Mouse (Mus musculus) liver, adult 2 months (tissue): ENCODE results near the gene Cep72. TPM values are rescaled to one million over a fixed set of nuclear protein-coding genes. Genes with fewer than 3 reads are reported as not detected.

Source experiments
- DNase-seq: peaks from one replicate; pipeline ENCODE4 v3.0.0-alpha.2; 2011; ENCODE audit warnings: low read depth, low spot score; ENCODE audit errors: extremely low read depth
- H3K27ac ChIP-seq: fragments of 200-500 bp; replicated peaks from 2 replicates; pipeline ENCODE4 v1.5.1; 2012; ENCODE audit warnings: low read depth, mild to moderate bottlenecking, control low read depth, inconsistent platforms, low read length; ENCODE audit not compliant: insufficient read depth
- H3K27me3 ChIP-seq: fragments of 200-500 bp; 2 replicates; pipeline ENCODE4 v1.6.1; 2012; ENCODE audit warnings: mild to moderate bottlenecking, moderate library complexity, low read length, inconsistent platforms; ENCODE audit not compliant: control insufficient read depth, insufficient read depth
- H3K36me3 ChIP-seq: fragments of 200-500 bp; 2 replicates; pipeline ENCODE4 v1.6.1; 2012; ENCODE audit warnings: low read length, inconsistent platforms; ENCODE audit not compliant: control insufficient read depth, insufficient read depth
- H3K4me1 ChIP-seq: fragments of 200-500 bp; 2 replicates; pipeline ENCODE4 v1.6.1; 2011; ENCODE audit warnings: low read length; ENCODE audit not compliant: control insufficient read depth, insufficient read depth
- H3K4me3 ChIP-seq: fragments of 200-500 bp; 2 replicates; pipeline ENCODE4 v1.5.1; 2011; ENCODE audit warnings: low read depth, mild to moderate bottlenecking, control low read depth, low read length, moderate library complexity; ENCODE audit not compliant: insufficient read depth
- H3K79me2 ChIP-seq: fragments of 200-500 bp; 2 replicates; pipeline ENCODE4 v1.6.1; 2012; ENCODE audit warnings: inconsistent platforms, mild to moderate bottlenecking, low read length, moderate library complexity; ENCODE audit not compliant: control insufficient read depth, insufficient read depth
- H3K9ac ChIP-seq: fragments of 200-500 bp; 2 replicates; pipeline ENCODE4 v1.6.1; 2012; ENCODE audit warnings: low read depth, mild to moderate bottlenecking, control low read depth, inconsistent platforms, low read length
- CTCF ChIP-seq: fragments of 200-500 bp; IDR thresholded peaks from 2 replicates; pipeline ENCODE4 v1.5.1; 2011; ENCODE audit warnings: low read depth, low read length, control low read depth
- POLR2A ChIP-seq: fragments of 200-500 bp; IDR thresholded peaks from 2 replicates; pipeline ENCODE4 v1.6.1; 2011; ENCODE audit warnings: low read length, control low read depth; ENCODE audit not compliant: insufficient read depth; ENCODE audit errors: extremely low read depth
- WGBS: fragments of 180-500 bp; shearing (Covaris S2); methylation state at CpG from one replicate; pipeline ENCODE4 v1.1.7; 2018; 5-methylcytosine and 5-hydroxymethylcytosine counted together
- polyA plus RNA-seq: library from polyadenylated mRNA; depleted of rRNA; stranded (reverse); fragments of >200 nt; gene quantifications from 2 replicates; pipeline ENCODE4 v1.2.3, GENCODE M21; 2012; rRNA removed
- total RNA-seq: library from RNA; depleted of rRNA; stranded (reverse); fragments of >200 nt; gene quantifications from 2 replicates; pipeline ENCODE4 v1.2.3, GENCODE M21; 2014; rRNA removed

Gene Cep72
- total and polyA plus RNA-seq, 2 experiments: 0.37 to 0.46 TPM

DNA sequence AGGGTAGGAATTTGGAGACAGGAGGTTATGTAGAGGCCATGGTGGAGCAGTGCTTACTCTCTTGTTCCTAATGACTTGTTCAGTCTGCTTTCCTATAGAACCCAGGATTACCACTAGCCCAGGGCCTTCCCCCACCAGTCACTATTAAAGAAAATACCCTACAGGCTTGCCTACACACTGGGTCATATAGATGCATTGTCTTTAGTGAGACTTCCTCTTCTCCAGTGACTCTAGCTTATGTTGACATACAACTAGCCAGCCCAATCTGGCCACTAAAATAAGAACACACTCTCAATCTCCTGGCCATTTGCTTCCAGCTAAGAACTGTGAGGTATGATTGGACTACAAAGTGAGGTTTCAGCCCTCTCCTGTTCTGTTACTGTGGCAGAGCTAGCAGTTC is 61.6 kb downstream of the Cep72 start:
- Histone ChIP-seq H3K79me2 (no peaks in the 10 kb centered on the region), H3K36me3 (no peaks in the 10 kb centered on the region)

DNA sequence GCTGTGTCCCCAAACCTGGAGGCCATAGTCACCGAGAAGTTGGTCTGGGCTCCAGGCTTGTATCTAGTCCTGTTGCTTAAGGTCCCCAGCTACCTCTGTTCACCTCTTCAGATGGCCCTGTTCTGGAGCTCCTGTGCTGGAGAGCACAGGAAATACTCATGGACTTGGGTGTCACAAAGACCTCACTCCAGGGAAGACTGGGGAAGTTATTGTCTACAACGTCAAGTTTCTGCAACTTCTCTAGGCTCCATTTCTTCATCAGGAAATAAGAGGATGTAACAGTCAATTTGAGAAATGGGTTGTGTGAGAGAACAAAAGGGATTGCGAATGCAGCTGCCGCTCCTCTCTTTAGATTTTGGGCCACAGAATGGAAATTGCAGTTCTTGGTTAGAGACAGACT is 65.6 kb downstream of the Cep72 start:
- Histone ChIP-seq H3K36me3 (no peaks in the 10 kb centered on the region), H3K79me2 (no peaks in the 10 kb centered on the region), H3K27ac (no peak overlapping the region), H3K4me1 (no peaks in the 10 kb centered on the region), H3K27me3 (0 out of 2 replicates have a peak, but pooled peaks cover 2% of the 10 kb centered on the region), H3K9ac (no peak overlapping the region), H3K4me3 (no peak overlapping the region)
- WGBS: 85% methylated on average over 4 of the region's 4 CpGs
- TF ChIP-seq CTCF: no peak
- no peak for TF ChIP-seq POLR2A
- no peak for DNase-seq

More for the DNA sequence above, 61.6 kb downstream of the Cep72 start:
- no peak overlapping the region for H3K4me3 ChIP-seq
- TF ChIP-seq CTCF (no peak), POLR2A (no peak)
- H3K4me1 ChIP-seq: no peaks in the 10 kb centered on the region
- H3K27ac ChIP-seq: no peak overlapping the region
- H3K27me3 ChIP-seq: no peaks in the 10 kb centered on the region
- DNase-seq: no peak
- no peak overlapping the region for H3K9ac ChIP-seq

DNA sequence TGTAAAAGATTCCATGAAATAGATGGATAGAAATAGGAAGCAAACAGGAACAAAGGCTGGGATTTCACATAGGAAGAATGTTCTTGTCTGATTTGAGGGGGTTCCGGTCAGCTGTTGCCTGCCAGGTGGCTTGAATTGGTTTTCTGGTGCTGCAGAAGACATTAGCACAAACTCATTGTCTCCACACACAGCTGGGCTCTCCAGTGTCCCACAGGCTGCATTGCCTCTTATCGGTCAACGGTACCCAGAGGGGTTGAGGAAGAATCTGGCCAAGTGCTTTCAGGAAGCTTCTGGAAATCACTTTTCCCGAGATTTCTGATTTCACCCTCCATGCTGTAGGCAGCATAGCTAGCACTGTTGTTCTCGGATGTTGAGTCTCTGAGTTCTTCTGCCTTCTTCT is 70.8 kb downstream of the Cep72 start:
- H3K79me2 ChIP-seq: no peaks in the 10 kb centered on the region
- no peak for DNase-seq
- TF ChIP-seq POLR2A: no peak
- TF ChIP-seq CTCF: no peak
- no peak overlapping the region for H3K4me3 ChIP-seq
- no peaks in the 10 kb centered on the region for H3K36me3 ChIP-seq
- no peak overlapping the region for H3K27ac ChIP-seq
- H3K4me1 ChIP-seq: no peaks in the 10 kb centered on the region
- no peak overlapping the region for H3K9ac ChIP-seq
- 75% methylated on average over 5 of the region's 5 CpGs for WGBS
- H3K27me3 ChIP-seq: 0 out of 2 replicates have a peak, but pooled peaks cover 2% of the 10 kb centered on the region

DNA sequence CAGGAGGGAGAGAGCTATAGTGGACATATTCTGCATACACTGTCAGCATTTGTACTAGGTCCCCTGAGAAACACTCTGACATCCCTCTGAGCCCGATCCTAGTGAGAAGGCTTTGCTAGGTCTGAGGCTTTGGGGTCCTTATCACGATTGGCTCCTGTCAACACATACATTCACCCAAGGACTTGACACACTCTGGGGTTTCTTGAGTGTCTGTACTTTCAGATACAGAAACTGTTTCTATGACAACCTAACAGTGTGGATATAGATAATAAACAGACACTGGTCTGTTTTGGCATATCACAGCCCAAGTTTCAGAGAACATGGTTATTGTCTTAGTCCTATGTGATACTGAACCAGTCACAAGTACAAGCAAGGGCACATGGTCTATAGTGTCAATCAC is 71.3 kb downstream of the Cep72 start:
- no peak overlapping the region for H3K27ac ChIP-seq
- TF ChIP-seq POLR2A (no peak), CTCF (no peak)
- no peak for DNase-seq
- H3K27me3 ChIP-seq: 0 out of 2 replicates have a peak, but pooled peaks cover 2% of the 10 kb centered on the region
- no peak overlapping the region for H3K9ac ChIP-seq
- no peak overlapping the region for H3K4me3 ChIP-seq
- H3K4me1 ChIP-seq: no peaks in the 10 kb centered on the region
- no peaks in the 10 kb centered on the region for H3K79me2 ChIP-seq
- 56% methylated on average over 2 of the region's 2 CpGs for WGBS
- no peaks in the 10 kb centered on the region for H3K36me3 ChIP-seq

DNA sequence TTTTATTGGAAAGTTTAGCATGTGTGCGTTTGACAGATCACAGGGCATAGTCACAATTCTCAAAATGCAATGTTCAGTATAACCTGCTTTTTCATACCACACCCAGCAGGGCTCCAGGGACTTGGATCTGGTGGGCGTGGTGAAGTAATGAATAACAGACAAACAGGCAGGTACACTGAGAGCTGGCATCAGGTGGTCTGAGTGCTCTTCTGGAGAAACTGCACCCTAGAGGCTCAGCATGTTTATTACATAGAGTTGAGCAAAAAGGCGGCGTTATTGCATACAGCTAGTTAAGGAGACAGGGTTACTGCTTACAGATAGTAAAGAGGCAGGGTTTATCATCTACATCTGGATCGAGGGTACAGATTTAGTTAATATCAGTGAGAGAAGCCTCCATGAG is 71.8 kb downstream of the Cep72 start:
- no peak for DNase-seq
- H3K36me3 ChIP-seq: no peaks in the 10 kb centered on the region
- H3K4me1 ChIP-seq: no peaks in the 10 kb centered on the region
- 87% methylated on average over 5 of the region's 5 CpGs for WGBS
- 0 out of 2 replicates have a peak, but pooled peaks cover 2% of the 10 kb centered on the region for H3K27me3 ChIP-seq
- H3K79me2 ChIP-seq: no peaks in the 10 kb centered on the region
- H3K27ac ChIP-seq: no peak overlapping the region
- TF ChIP-seq CTCF: no peak
- TF ChIP-seq POLR2A: no peak
- no peak overlapping the region for H3K9ac ChIP-seq
- no peak overlapping the region for H3K4me3 ChIP-seq

Other genes with a start within 250 kb of the Cep72 start
- 0.09 and 0.34 TPM in 2 replicates for gene Nkd2, start 214.7 kb downstream of the Cep72 start, total RNA-seq
- gene Nkd2, start 214.7 kb downstream of the Cep72 start, polyA plus RNA-seq: 0.34 and 0.83 TPM in 2 replicates
- 0.37 and 1.2 TPM in 2 replicates for gene Trip13, start 124.5 kb downstream of the Cep72 start, total RNA-seq
- gene Trip13, start 124.5 kb downstream of the Cep72 start, polyA plus RNA-seq: 0.20 and 0.24 TPM in 2 replicates
- gene Brd9, start 124.5 kb downstream of the Cep72 start, total RNA-seq: 8.0 and 8.5 TPM in 2 replicates
- gene Brd9, start 124.5 kb downstream of the Cep72 start, polyA plus RNA-seq: 6.0 and 9.1 TPM in 2 replicates
- not detected in 2 replicates for gene Zdhhc11, start 98.4 kb downstream of the Cep72 start, total RNA-seq
- not detected in 2 replicates for gene Zdhhc11, start 98.4 kb downstream of the Cep72 start, polyA plus RNA-seq
- 7.9 and 9.8 TPM in 2 replicates for gene Tppp, start 52.9 kb downstream of the Cep72 start, total RNA-seq
- 2.7 and 2.9 TPM in 2 replicates for gene Tppp, start 52.9 kb downstream of the Cep72 start, polyA plus RNA-seq
- gene Slc9a3, start 59.2 kb upstream of the Cep72 start, total RNA-seq: 0.09 TPM in 1 of 2 replicates, not detected in the other
- 0.04 and 0.07 TPM in 2 replicates for gene Slc9a3, start 59.2 kb upstream of the Cep72 start, polyA plus RNA-seq
- gene Exoc3, start 146.4 kb upstream of the Cep72 start, total RNA-seq: 17.9 and 18.4 TPM in 2 replicates
- 21.6 and 24.0 TPM in 2 replicates for gene Exoc3, start 146.4 kb upstream of the Cep72 start, polyA plus RNA-seq
- gene Ahrr, start 230.0 kb upstream of the Cep72 start, total RNA-seq: 0.18 and 0.20 TPM in 2 replicates
- 0.07 TPM in 1 of 2 replicates, not detected in the other for gene Ahrr, start 230.0 kb upstream of the Cep72 start, polyA plus RNA-seq